Mouse (Mus musculus) stomach, embryonic 16.5 days (tissue): ENCODE results near the gene Ptgir. TPM values are rescaled to one million over a fixed set of nuclear protein-coding genes. Genes with fewer than 3 reads are reported as not detected.

ENCODE experiments used
- ATAC-seq: fragments of 200-750 bp; cut with Nextera tagmentation; 2 replicates; pipeline ENCODE4 v1.8.0; 2017; ENCODE audit warnings: moderate number of reproducible peaks, moderate TSS enrichment; ENCODE audit not compliant: insufficient read depth, low FRiP score
- H3K27ac ChIP-seq: fragments of 300-500 bp; sonication (generic); 2 replicates; pipeline ENCODE4 v1.5.1; 2014; ENCODE audit warnings: low read length
- H3K27me3 ChIP-seq: fragments of 300-500 bp; sonication (generic); 2 replicates; pipeline ENCODE4 v1.6.1; 2014; ENCODE audit warnings: low read length, control low read depth, mixed read lengths; ENCODE audit not compliant: control insufficient read depth, insufficient read depth
- H3K36me3 ChIP-seq: fragments of 300-500 bp; sonication (generic); 2 replicates; pipeline ENCODE4 v1.6.1; 2014; ENCODE audit warnings: low read length; ENCODE audit not compliant: control insufficient read depth, insufficient read depth
- H3K4me1 ChIP-seq: fragments of 300-500 bp; sonication (generic); 2 replicates; pipeline ENCODE4 v1.6.1; 2014; ENCODE audit warnings: low read length, control low read depth, mixed read lengths; ENCODE audit not compliant: control insufficient read depth, insufficient read depth
- H3K4me2 ChIP-seq: fragments of 300-500 bp; sonication (generic); 2 replicates; pipeline ENCODE4 v1.6.1; 2014; ENCODE audit warnings: low read depth, low read length, mixed read lengths
- H3K4me3 ChIP-seq: fragments of 300-500 bp; sonication (generic); replicated peaks from 2 replicates; pipeline ENCODE4 v1.5.1; 2014; ENCODE audit warnings: mild to moderate bottlenecking, low read length
- H3K9ac ChIP-seq: fragments of 300-500 bp; sonication (generic); 2 replicates; pipeline ENCODE4 v1.6.1; 2014; ENCODE audit warnings: low read length
- H3K9me3 ChIP-seq: fragments of 300-500 bp; sonication (generic); replicated peaks from 2 replicates; pipeline ENCODE4 v1.6.1; 2016; ENCODE audit warnings: low read length, control low read depth; ENCODE audit not compliant: control insufficient read depth
- WGBS: fragments of 180-500 bp; shearing (Covaris S2); extraction: QIAGEN DNeasy Blood & Tissue Kit; methylation state at CpG from one replicate; pipeline ENCODE4 v1.1.7; 2014; 5-methylcytosine and 5-hydroxymethylcytosine counted together
- polyA plus RNA-seq: library from polyadenylated mRNA; unstranded; fragments of >200 nt; fragmentation: Nextera tagmentation; extraction: Ambion mirVana; gene quantifications from 2 replicates; pipeline ENCODE4 v1.2.1, GENCODE M21; 2015

Gene Ptgir
- polyA plus RNA-seq, 1 experiment from 2014 or later: 3.2 TPM

DNA sequence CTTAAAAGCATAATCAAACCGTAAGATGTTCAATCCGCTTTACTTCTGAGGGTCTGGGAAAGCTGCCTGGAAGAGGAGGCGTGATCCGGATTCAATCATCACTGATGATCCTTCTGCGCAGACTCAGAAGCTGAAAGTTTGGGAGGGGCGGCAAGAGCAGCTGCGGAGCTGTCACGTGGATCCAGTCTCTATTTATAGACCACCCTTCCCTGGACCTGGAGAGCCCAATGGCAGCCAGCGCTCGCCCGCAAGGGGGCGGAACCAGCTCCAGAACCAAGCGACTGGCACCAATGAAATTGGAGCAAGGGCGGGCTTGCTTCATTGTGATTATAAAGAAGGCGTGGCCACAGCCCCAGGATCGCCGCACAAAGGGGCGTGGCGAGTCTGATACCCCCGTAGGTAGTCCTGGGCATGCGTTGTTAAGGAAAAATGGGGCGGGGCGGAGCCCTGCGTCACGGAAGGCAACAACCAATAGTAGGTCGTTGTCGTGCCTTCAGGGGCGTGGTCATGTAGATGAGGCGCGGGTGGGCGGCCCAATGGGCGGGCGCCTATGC is 31.5 kb upstream of the Ptgir start:
- peak overlapping the region; percentile 89 for H3K9ac ChIP-seq
- WGBS: under 1% methylated on average over 33 of the region's 33 CpGs

DNA sequence AGATGAGACGGTGACA is 31.2 kb upstream of the Ptgir start, which contains the start of gene Dact3:
TSS of gene Dact3 (plus strand) at position 8 of the 16 bp plus-strand sequence.
- Histone ChIP-seq H3K4me2 (peak within 1 kb of the TSS; percentile 60), H3K4me3 (peak within 1 kb of the TSS; percentile 55), H3K4me1 (peaks cover 20% of the 10 kb centered on the region; the same call in 1 of the 2 replicates), H3K9me3 (no peaks in the 10 kb centered on the region), H3K27me3 (no peaks in the 10 kb centered on the region), H3K36me3 (no peaks in the 10 kb centered on the region), H3K27ac (peak within 1 kb of the TSS; percentile 95), H3K9ac (peak within 1 kb of the TSS; percentile 89)
- ATAC-seq: no peak
- WGBS: 0% methylated on average over 1 of the region's 1 CpGs

More for the DNA sequence above, 31.5 kb upstream of the Ptgir start:
- Histone ChIP-seq H3K36me3 (no peaks in the 10 kb centered on the region), H3K4me2 (peak overlapping the region; percentile 60), H3K9me3 (no peaks in the 10 kb centered on the region), H3K27ac (peak overlapping the region; percentile 95), H3K27me3 (no peaks in the 10 kb centered on the region), H3K4me3 (peak overlapping the region; percentile 55), H3K4me1 (peaks cover 18% of the 10 kb centered on the region; the same call in 1 of the 2 replicates)
- peak; percentile 97 for ATAC-seq

DNA sequence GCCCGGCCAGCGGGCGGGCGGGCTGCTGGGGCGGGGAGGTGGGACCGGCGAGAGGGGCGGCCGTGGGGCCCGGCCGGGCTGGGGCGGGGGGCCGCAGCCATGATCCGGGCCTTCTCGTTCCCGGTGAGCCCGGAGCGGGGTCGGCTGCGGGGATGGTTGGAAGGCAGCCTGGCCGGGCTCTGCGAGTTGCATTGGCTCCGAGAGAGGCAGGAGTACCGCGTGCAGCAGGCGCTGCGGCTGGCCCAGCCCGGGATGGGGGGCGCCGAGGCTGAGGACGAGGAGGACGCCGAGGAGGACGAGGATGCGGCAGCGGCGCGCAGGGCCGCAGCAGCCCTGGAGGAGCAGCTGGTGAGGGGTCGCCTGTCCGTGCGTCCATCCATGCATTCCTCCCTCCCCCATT is 31.0 kb upstream of the Ptgir start:
- peak overlapping the region; percentile 89 for H3K9ac ChIP-seq
- H3K9me3 ChIP-seq: no peaks in the 10 kb centered on the region
- ATAC-seq: no peak; the same call in 1 of the 2 replicates
- WGBS: under 1% methylated on average over 41 of the region's 42 CpGs
- no peaks in the 10 kb centered on the region for H3K27me3 ChIP-seq
- peak overlapping the region; percentile 55 for H3K4me3 ChIP-seq
- peak overlapping the region; percentile 60 for H3K4me2 ChIP-seq
- peaks cover 22% of the 10 kb centered on the region; the same call in 1 of the 2 replicates for H3K4me1 ChIP-seq
- peak overlapping the region; percentile 83 for H3K27ac ChIP-seq
- no peaks in the 10 kb centered on the region for H3K36me3 ChIP-seq

DNA sequence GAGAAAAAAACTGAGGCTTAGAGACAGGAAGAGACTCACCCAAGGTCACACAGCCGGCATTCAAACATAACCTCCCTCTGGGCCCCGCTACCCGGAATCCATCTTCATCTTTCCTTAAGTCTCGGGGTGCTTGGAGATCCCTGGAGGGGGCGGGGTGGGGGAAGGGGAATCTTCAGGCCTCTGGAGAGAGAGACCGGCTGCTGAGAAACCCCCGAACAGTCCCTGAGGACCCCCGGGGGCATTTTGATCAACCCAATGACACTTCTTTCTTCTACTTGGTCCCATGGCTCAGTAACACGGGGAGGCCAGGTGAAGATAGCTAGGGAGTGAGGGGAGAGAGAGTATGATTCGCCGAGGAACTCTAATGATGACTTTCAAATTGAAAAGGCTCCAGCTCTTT is 30.3 kb upstream of the Ptgir start:
- 13% methylated on average over 11 of the region's 11 CpGs for WGBS
- peaks cover 29% of the 10 kb centered on the region for H3K4me1 ChIP-seq
- no peaks in the 10 kb centered on the region for H3K9me3 ChIP-seq
- no peaks in the 10 kb centered on the region for H3K36me3 ChIP-seq
- peak overlapping the region; percentile 55 for H3K4me3 ChIP-seq
- peak overlapping the region; percentile 89 for H3K9ac ChIP-seq
- H3K27me3 ChIP-seq: no peaks in the 10 kb centered on the region
- ATAC-seq: no peak
- H3K4me2 ChIP-seq: peak overlapping the region; percentile 60
- H3K27ac ChIP-seq: peak overlapping the region; percentile 83

DNA sequence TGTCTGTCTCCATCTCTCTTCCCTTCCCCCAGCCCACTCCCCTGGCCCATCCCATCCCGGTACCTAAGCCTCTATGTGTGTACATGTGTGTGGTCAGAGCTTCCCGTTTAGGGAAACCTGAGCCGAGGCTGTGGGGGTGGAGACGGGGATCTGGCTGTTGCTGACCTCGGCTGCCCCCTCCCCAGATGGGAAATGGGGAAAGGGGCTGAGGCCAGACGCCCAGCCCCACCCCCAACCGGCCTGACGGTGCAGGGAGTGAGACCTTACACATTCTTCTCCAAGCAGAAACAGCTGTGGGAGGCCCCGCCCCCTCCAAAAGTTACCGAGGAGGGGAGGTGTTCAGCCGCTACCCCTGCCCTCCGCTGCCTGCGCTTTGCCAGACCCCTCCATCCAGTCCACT is 29.7 kb upstream of the Ptgir start:
- H3K4me1 ChIP-seq: peaks cover 29% of the 10 kb centered on the region
- H3K4me2 ChIP-seq: peak overlapping the region; percentile 60
- H3K36me3 ChIP-seq: no peaks in the 10 kb centered on the region
- peak overlapping the region; percentile 55 for H3K4me3 ChIP-seq
- ATAC-seq: no peak
- 10% methylated on average over 12 of the region's 13 CpGs for WGBS
- H3K9ac ChIP-seq: peak overlapping the region; percentile 89
- peak overlapping the region; percentile 83 for H3K27ac ChIP-seq
- H3K27me3 ChIP-seq: no peaks in the 10 kb centered on the region
- no peaks in the 10 kb centered on the region for H3K9me3 ChIP-seq

DNA sequence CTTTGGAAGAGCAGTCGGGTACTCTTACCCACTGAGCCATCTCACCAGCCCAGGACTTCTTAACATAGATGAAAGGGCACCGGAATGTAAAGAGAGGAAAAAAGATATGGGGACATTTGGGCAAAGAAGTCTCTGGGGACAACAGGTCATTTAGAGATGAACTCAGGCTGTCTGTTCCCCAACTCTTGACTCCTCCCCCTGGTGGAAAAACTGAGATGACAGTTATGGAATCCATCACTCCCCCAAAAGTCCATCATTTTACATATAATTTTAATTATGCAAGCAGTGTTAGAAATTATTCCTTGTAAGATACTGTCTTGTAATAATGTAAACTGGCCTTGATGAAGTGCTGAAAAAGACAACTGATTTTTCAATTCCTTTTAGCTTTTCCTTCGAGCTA is 28.6 kb upstream of the Ptgir start:
- Histone ChIP-seq H3K27ac (no peak overlapping the region), H3K4me2 (no peak overlapping the region), H3K4me1 (peaks cover 29% of the 10 kb centered on the region), H3K9ac (no peak overlapping the region), H3K4me3 (no peak overlapping the region), H3K36me3 (no peaks in the 10 kb centered on the region), H3K9me3 (no peaks in the 10 kb centered on the region), H3K27me3 (no peaks in the 10 kb centered on the region)
- 86% methylated on average over 3 of the region's 3 CpGs for WGBS
- no peak for ATAC-seq

DNA sequence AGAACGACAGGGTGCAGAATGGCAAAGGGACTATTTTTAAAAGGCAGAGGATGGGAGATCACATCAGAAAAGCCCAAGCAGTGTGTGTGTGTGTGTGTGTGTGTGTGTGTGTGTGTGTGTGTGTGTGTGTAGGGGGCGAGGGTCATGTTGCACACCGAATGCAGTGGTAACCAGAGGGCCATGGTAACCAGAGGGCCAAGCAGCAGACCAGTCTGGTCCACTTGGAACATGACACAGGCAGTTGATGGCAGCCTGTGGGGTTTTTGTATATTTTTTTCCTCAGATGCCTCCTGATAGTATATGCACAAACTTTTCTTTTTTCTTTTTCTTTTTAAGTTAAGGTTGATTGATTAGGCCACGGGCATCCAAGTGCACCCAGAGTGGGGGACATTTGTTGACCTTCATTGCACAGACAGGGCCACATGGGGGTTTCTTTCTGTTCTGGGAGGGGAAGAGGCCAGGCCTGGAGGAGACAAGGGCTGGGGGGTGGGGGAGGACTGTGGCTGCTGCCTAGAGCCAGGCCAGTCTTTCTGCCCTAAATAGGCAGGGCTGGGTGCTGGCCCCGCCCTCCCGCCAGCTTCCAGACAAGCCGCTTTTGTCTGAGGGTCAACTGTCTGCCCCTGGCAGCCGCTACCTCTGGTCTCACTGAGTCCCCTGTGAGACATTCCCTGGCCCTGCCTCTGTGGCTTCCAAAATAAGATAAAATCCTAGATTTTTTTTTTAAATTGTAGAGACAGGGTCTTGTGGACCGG is 26.3 kb upstream of the Ptgir start:
- ATAC-seq: peak; percentile 42; the same call in 1 of the 2 replicates
- WGBS: 31% methylated on average over 9 of the region's 9 CpGs
- Histone ChIP-seq H3K9ac (peak overlapping the region; percentile 41), H3K27me3 (no peaks in the 10 kb centered on the region), H3K4me2 (peak overlapping the region; percentile 4; the same call in 1 of the 2 replicates), H3K4me3 (no peak overlapping the region), H3K36me3 (peaks cover 8% of the 10 kb centered on the region), H3K27ac (peak overlapping the region; percentile 69), H3K9me3 (0 out of 2 replicates have a peak, but pooled peaks cover under 1% of the 10 kb centered on the region), H3K4me1 (peaks cover 22% of the 10 kb centered on the region)

DNA sequence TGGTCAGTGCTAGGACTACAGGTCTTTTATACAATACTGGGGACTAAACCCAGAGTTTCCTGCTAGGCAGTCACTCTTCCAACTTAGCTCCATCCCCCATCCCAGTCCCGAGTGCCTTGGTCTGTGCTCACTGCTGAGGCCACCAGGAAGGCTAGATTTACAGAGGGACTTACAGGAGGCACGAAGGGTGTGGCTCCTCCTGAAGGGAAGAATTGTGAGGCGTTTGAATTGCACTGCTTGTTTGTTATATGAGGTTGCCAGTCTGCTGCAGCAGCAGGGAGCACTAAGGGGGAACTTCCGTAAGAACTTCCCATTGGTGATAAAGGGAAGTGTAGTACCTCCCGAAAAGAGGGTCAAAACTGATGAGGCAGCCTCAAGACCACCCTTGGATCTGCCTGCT is 25.7 kb upstream of the Ptgir start:
- Histone ChIP-seq H3K27ac (peak overlapping the region; percentile 69), H3K4me1 (peaks cover 22% of the 10 kb centered on the region), H3K27me3 (peaks cover 4% of the 10 kb centered on the region), H3K9me3 (peaks cover 7% of the 10 kb centered on the region), H3K9ac (peak overlapping the region; percentile 41; the same call in 1 of the 2 replicates), H3K36me3 (peaks cover 14% of the 10 kb centered on the region), H3K4me2 (peak overlapping the region; percentile 4; the same call in 1 of the 2 replicates), H3K4me3 (no peak overlapping the region)
- WGBS: 30% methylated on average over 5 of the region's 5 CpGs
- no peak for ATAC-seq

DNA sequence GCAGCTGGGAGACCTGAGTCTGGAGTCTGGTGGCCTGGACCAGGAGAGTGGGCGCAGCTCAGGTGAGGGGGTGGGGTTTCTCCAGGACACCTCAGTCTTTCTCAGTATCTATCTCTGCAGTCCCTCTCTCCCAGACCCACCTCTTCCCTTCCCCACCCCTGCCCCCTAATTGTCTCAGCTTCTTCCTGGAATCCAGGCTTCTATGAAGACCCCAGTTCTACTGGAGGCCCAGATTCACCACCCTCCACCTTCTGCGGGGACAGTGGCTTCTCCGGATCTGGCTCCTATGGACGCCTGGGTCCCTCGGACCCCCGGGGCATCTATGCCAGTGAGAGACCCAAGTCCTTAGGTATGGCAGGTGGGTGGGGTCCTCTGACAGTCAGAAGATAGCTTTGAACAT is 23.1 kb upstream of the Ptgir start:
- no peak overlapping the region for H3K4me3 ChIP-seq
- peaks cover 15% of the 10 kb centered on the region for H3K4me1 ChIP-seq
- no peak overlapping the region for H3K4me2 ChIP-seq
- H3K9me3 ChIP-seq: peaks cover 14% of the 10 kb centered on the region
- WGBS: 93% methylated on average over 6 of the region's 6 CpGs
- no peak overlapping the region for H3K27ac ChIP-seq
- H3K9ac ChIP-seq: no peak overlapping the region
- no peak for ATAC-seq
- peaks cover 9% of the 10 kb centered on the region for H3K27me3 ChIP-seq
- H3K36me3 ChIP-seq: peaks cover 23% of the 10 kb centered on the region
